Mouse (Mus musculus): ENCODE results near the gene Cd300c2. TPM values are rescaled to one million over a fixed set of nuclear protein-coding genes. Genes with fewer than 3 reads are reported as not detected.

Gene Cd300c2
- polyA plus RNA-seq (2012; rRNA removed), result 0.87 and 0.96 TPM in 2 replicates

DNA sequence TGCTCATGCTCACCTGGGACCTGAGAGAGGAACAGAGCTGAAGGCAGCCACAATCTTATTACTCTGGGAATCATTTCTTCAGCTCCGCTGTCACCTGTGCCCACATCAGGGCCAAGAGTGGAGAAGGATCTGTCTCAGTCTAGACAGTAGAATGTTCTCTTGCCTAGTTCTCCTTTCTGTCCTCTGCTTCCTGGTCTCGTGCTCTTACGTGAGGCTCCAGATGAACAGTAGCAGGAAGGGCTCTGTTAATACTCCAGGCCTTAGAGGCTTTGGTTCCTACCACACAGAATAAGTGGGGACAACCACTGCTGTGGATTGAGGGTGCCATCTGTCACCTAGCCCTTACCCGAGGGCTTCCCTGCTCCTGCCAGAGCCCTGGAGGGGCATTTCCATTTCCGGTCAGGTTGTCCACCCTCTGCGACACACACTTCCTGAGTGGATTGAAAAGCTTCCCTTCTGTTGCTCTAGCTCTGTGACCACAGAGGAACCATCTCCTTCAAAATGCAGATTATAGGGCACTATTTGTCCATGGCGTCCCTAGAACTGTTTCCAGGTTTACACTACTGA is at the start of gene Cd300c2:
Gene Cd300c2, minus strand, starts transcription at position 407 of the 567 bp plus-strand sequence.

DNA sequence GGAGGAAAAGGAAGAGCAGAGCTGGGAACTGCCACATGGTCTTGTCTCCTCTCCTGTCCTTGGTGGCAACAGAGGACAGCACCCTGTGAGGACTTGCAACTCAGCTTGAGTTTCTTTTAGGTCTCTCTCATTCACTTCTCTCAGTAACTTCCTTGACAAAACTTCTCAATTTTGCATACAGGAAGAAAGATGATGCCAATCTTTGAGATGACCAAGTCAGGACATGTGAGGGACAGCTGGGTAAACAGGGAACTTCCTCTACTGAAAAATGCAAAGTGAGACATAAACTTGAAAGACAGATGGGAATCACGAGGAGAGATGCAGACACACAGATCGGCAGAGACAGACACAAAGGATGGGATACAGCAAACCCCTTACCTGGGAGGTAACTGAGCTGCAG is 46.6 kb upstream of the Cd300c2 start, which contains the start of gene Cd300ld3:
Gene Cd300ld3, minus strand, starts transcription at position 151 of the 400 bp plus-strand sequence.

DNA sequence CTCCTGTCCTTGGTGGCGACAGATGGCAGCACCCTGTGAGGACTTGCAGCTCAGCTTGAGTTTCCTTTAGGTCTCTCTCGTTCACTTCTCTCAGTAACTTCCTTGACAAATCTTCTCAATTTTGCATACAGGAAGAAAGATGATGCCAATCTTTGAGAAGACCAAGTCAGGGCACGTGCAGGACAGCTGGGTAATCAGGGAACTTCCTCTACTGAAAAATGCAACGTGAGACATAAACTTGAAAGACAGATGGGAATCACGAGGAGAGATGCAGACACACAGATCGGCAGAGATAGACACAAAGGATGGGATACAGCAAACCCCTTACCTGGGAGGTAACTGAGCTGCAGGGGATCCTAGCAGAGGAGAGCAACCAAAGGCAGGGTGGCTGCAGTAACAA is 36.0 kb upstream of the Cd300c2 start, which contains the start of gene Cd300ld5:
Gene Cd300ld5, minus strand, starts transcription at position 101 of the 400 bp plus-strand sequence.

DNA sequence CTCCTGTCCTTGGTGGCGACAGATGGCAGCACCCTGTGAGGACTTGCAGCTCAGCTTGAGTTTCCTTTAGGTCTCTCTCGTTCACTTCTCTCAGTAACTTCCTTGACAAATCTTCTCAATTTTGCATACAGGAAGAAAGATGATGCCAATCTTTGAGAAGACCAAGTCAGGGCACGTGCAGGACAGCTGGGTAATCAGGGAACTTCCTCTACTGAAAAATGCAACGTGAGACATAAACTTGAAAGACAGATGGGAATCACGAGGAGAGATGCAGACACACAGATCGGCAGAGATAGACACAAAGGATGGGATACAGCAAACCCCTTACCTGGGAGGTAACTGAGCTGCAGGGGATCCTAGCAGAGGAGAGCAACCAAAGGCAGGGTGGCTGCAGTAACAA is 25.2 kb upstream of the Cd300c2 start, which contains the start of gene Cd300ld4:
Gene Cd300ld4, minus strand, starts transcription at position 101 of the 400 bp plus-strand sequence.

DNA sequence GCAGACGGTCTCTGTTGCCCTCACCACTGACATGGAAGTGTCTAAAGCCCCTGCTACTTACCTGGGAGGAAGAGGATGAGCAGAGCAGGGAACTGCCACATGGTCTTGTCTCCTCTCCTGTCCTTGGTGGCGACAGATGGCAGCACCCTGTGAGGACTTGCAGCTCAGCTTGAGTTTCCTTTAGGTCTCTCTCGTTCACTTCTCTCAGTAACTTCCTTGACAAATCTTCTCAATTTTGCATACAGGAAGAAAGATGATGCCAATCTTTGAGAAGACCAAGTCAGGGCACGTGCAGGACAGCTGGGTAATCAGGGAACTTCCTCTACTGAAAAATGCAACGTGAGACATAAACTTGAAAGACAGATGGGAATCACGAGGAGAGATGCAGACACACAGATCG is 14.4 kb upstream of the Cd300c2 start, which contains the start of gene Cd300ld2:
Gene Cd300ld2, minus strand, starts transcription at position 101 of the 400 bp plus-strand sequence.

DNA sequence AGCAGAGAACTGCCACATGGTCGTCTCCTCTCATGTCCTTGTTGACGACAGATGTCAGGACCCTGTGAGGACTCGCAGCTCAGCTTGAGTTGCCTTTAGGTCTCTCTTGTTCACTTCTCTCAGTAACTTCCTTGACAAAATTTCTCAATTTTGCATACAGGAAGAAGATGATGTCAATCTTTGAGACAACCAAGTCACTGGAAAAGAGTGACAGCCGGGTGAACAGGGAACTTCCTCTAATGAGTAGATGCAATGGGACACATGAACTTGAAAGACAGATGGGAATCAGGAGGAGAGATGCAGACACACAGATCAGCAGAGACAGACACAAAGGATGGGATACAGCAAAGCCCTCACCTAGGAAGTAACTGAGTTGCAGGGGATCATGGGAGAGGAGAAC is 11.9 kb downstream of the Cd300c2 start, which contains the start of gene Cd300ld:
Gene Cd300ld, minus strand, starts transcription at position 130 of the 400 bp plus-strand sequence.

DNA sequence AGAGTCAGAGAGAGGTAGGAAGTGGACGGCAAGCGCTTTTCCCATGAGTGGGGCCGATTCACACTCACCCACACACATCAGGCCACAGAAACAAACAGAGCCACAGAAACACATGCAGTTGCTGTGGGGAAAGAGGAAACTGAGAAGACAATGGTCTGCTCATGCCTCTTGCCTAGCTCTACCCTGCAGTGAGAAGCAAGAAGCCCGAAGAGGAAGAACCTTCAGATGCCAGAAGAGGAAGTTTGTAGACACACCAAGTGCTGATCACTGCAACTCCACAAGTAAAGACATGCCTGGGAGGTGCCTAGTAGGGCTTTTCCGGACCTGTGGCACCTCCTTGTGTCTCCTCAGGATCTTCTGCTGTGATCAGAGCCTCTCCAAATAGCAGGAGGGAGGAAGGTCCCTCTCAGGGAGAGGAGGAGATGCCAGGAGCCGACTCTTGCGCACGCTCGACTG is 32.9 kb downstream of the Cd300c2 start, which contains the start of gene Cd300c:
Gene Cd300c, minus strand, starts transcription at position 406 of the 456 bp plus-strand sequence.

Other genes starting within 250 kb of the Cd300c2 start
- gene Kif19a, start 236.5 kb downstream of the Cd300c2 start, polyA plus RNA-seq (2012; rRNA removed), result 1.8 and 3.3 TPM in 2 replicates
- 23.1 and 25.3 TPM in 2 replicates for gene Btbd17, start 205.9 kb downstream of the Cd300c2 start, polyA plus RNA-seq (2012; rRNA removed)
- not detected in 2 replicates for gene Gpr142, start 203.0 kb downstream of the Cd300c2 start, polyA plus RNA-seq (2012; rRNA removed)
- 3.2 and 5.0 TPM in 2 replicates for gene Gprc5c, start 150.7 kb downstream of the Cd300c2 start, polyA plus RNA-seq (2012; rRNA removed)
- gene Cd300a, start 111.8 kb downstream of the Cd300c2 start, polyA plus RNA-seq (2012; rRNA removed), result 0.68 and 0.74 TPM in 2 replicates
- gene Cd300lb, start 67.5 kb downstream of the Cd300c2 start, polyA plus RNA-seq (2012; rRNA removed), result 0.13 TPM in 1 of 2 replicates, not detected in the other
- not detected in 2 replicates for gene Cd300c, start 32.7 kb downstream of the Cd300c2 start, polyA plus RNA-seq (2012; rRNA removed)
- 0.03 and 0.05 TPM in 2 replicates for gene Cd300ld, start 12.0 kb downstream of the Cd300c2 start, polyA plus RNA-seq (2012; rRNA removed)
- gene Cd300ld2, start 14.3 kb upstream of the Cd300c2 start, polyA plus RNA-seq (2012; rRNA removed), result 0.23 TPM in 1 of 2 replicates, not detected in the other
- gene Cd300ld4, start 25.1 kb upstream of the Cd300c2 start, polyA plus RNA-seq (2012; rRNA removed), result 0.27 TPM in 1 of 2 replicates, not detected in the other
- gene Cd300ld5, start 35.9 kb upstream of the Cd300c2 start, polyA plus RNA-seq (2012; rRNA removed), result 0.33 TPM in 1 of 2 replicates, not detected in the other
- 0.58 TPM in 1 of 2 replicates, not detected in the other for gene Cd300ld3, start 46.5 kb upstream of the Cd300c2 start, polyA plus RNA-seq (2012; rRNA removed)
- gene Cd300e, start 60.3 kb upstream of the Cd300c2 start, polyA plus RNA-seq (2012; rRNA removed), result 0.04 TPM in 1 of 2 replicates, not detected in the other
- gene Rab37, start 89.6 kb upstream of the Cd300c2 start, polyA plus RNA-seq (2012; rRNA removed), result 0.79 and 0.87 TPM in 2 replicates
- 0.18 and 0.36 TPM in 2 replicates for gene Cd300lf, start 132.1 kb upstream of the Cd300c2 start, polyA plus RNA-seq (2012; rRNA removed)
- 41.7 and 45.8 TPM in 2 replicates for gene Slc9a3r1, start 161.5 kb upstream of the Cd300c2 start, polyA plus RNA-seq (2012; rRNA removed)
- gene Tmem104, start 185.6 kb upstream of the Cd300c2 start, polyA plus RNA-seq (2012; rRNA removed), result 5.5 and 7.7 TPM in 2 replicates
- 19.2 and 20.9 TPM in 2 replicates for gene Nat9, start 186.0 kb upstream of the Cd300c2 start, polyA plus RNA-seq (2012; rRNA removed)